Mouse (Mus musculus): ENCODE results near the gene Etd.
"Not testable (repeated sequence)": the region's sequence is repeated elsewhere in the genome, so short reads cannot be mapped to it uniquely, and the experiment has no call there.

The Etd gene

GRCm38 (mm10) chrX:53434618-53435017 is at the start of gene Etd:
Gene Etd, plus strand, starts transcription at chrX:53434918.
- DNase-seq (ENCODE audit: low read depth, low spot score): no peak

GRCm38 (mm10) chrX:53386362-53386761 is 48.4 kb upstream of the Etd start:
- peak; percentile 21 for DNase-seq (ENCODE audit: low read depth, low spot score)

GRCm38 (mm10) chrX:53432888-53433287 is 1.8 kb upstream of the Etd start:
- no peak for DNase-seq (ENCODE audit: low read depth, low spot score)

DNA sequence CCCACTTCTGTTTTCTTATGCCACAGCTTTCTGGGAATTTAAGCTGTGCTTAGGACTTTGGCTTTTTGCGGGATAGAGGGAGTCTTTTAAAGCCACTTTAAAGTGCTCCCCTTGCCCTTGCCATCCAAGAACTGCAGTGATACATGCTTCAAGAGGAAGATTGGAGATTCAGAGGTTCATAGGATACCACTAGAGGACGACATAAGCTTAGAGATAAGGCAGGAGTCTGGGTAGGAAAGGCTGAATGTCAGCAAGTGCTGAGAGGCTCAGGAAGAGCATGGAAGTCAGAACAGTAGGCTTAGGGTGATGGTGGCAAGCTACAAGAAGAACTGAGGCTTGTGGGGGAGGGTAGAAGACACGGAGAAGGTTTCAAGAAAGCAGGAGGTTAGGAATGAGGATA is 24.9 kb downstream of the Etd start:
- no peak for DNase-seq (ENCODE audit: low read depth, low spot score)

GRCm38 (mm10) chrX:53464194-53464593 is 29.5 kb downstream of the Etd start:
- not testable (repeated sequence) for DNase-seq (ENCODE audit: low read depth, low spot score)

Measured in skeletal muscle tissue, adult 2 months (tissue).